Mouse (Mus musculus) WW6 (cell line): ENCODE results near the gene Tnfrsf4.

Experiments used
- DNase-seq: peaks from one replicate; pipeline ENCODE4 v3.0.0-alpha.2; 2013; ENCODE audit warnings: low read depth, low spot score

Tnfrsf4 gene

GRCm38 (mm10) chr4:156013637-156014036, at the start of gene Tnfrsf4:
Tnfrsf4 (plus strand) TSS chr4:156013843.
- no peak for DNase-seq

GRCm38 (mm10) chr4:155964396-155964795, 49.2 kb upstream of the Tnfrsf4 start:
- DNase-seq: no peak

GRCm38 (mm10) chr4:155969043-155969653, 44.5 kb upstream of the Tnfrsf4 start:
- DNase-seq: no peak

- DNase-seq: no peak
These were observed 43.4 kb upstream of the Tnfrsf4 start for GRCm38 (mm10) chr4:155970286-155970685.

GRCm38 (mm10) chr4:155972651-155973050, 41.0 kb upstream of the Tnfrsf4 start:
- no peak for DNase-seq

- DNase-seq: no peak
These were observed 40.4 kb upstream of the Tnfrsf4 start for GRCm38 (mm10) chr4:155973239-155973638.

GRCm38 (mm10) chr4:155981436-155982082, 32.1 kb upstream of the Tnfrsf4 start:
- DNase-seq: no peak

- DNase-seq: no peak
These were observed 29.9 kb upstream of the Tnfrsf4 start for GRCm38 (mm10) chr4:155983788-155984187.

GRCm38 (mm10) chr4:155991211-155991907, 22.3 kb upstream of the Tnfrsf4 start:
- no peak for DNase-seq

GRCm38 (mm10) chr4:155991908-155992230, 21.8 kb upstream of the Tnfrsf4 start:
- no peak for DNase-seq

GRCm38 (mm10) chr4:155992241-155992905, 21.3 kb upstream of the Tnfrsf4 start, which contains the start of the genes B3galt6 and Sdf4:
B3galt6 (minus strand) TSS chr4:155992649.
Sdf4 (plus strand) TSS chr4:155992872.
- peak; percentile 68 for DNase-seq

- no peak for DNase-seq
These were observed 20.6 kb upstream of the Tnfrsf4 start for GRCm38 (mm10) chr4:155992906-155993547.

GRCm38 (mm10) chr4:155993606-155994005, 20.0 kb upstream of the Tnfrsf4 start:
- DNase-seq: no peak

- DNase-seq: no peak
These were observed 9.5 kb upstream of the Tnfrsf4 start for GRCm38 (mm10) chr4:156004109-156004508.

- DNase-seq: no peak
These were observed 5.3 kb upstream of the Tnfrsf4 start for GRCm38 (mm10) chr4:156008369-156008768.

- no peak for DNase-seq
These were observed 793 bp downstream of the Tnfrsf4 start for GRCm38 (mm10) chr4:156014436-156014835.

- DNase-seq: no peak
These were observed 6.1 kb downstream of the Tnfrsf4 start for GRCm38 (mm10) chr4:156019771-156020170.

- no peak for DNase-seq
These were observed 7.7 kb downstream of the Tnfrsf4 start for GRCm38 (mm10) chr4:156021381-156021780.

- DNase-seq: no peak
These were observed 8.3 kb downstream of the Tnfrsf4 start for GRCm38 (mm10) chr4:156021942-156022419.

- no peak for DNase-seq
These were observed 9.9 kb downstream of the Tnfrsf4 start for GRCm38 (mm10) chr4:156023520-156023919.

GRCm38 (mm10) chr4:156024184-156024583, 10.5 kb downstream of the Tnfrsf4 start:
- no peak for DNase-seq

GRCm38 (mm10) chr4:156026013-156026412, 12.4 kb downstream of the Tnfrsf4 start, which contains the start of gene Tnfrsf18:
Tnfrsf18 (plus strand) TSS chr4:156026164.
- no peak for DNase-seq
